Mouse (Mus musculus) heart, embryonic 13.5 days (tissue): ENCODE results near the gene Amelx. TPM values are rescaled to one million over a fixed set of nuclear protein-coding genes. Genes with fewer than 3 reads are reported as not detected.

Source experiments
- polyA plus RNA-seq: library from polyadenylated mRNA; unstranded; fragments of >200 nt; fragmentation: Nextera tagmentation; extraction: Ambion mirVana; gene quantifications from 2 replicates; pipeline ENCODE4 v1.2.1, GENCODE M21; 2015

Amelx gene
- polyA plus RNA-seq, 1 experiment from 2014 or later: 0.19 TPM

Other genes starting within 250 kb of the Amelx start
- gene Hccs, start 133.2 kb upstream of the Amelx start, polyA plus RNA-seq: 42.1 and 45.3 TPM in 2 replicates